Mouse (Mus musculus) cerebellum, adult 2 months (tissue): ENCODE measurements at regions not wholly inside any gene's neighbourhood (a gene's known extent, or its start where the extent isn't known, plus 50 kb on each side); places are given as distances from the start of the nearest gene placed in this dataset.

ENCODE experiments used
- CTCF ChIP-seq: fragments of 200-500 bp; IDR thresholded peaks from 2 replicates; pipeline ENCODE4 v1.5.1; 2011; ENCODE audit warnings: low read depth, mild to moderate bottlenecking, control low read depth, low read length, moderate library complexity, borderline replicate concordance; ENCODE audit not compliant: insufficient read depth
- POLR2A ChIP-seq: fragments of 200-500 bp; IDR thresholded peaks from 2 replicates; pipeline ENCODE4 v1.6.1; 2011; ENCODE audit warnings: low read length, control low read depth, borderline replicate concordance; ENCODE audit not compliant: insufficient read depth

- TF ChIP-seq CTCF (no peak), POLR2A (no peak)
Observed at GRCm38 (mm10) chr16:27044461-27044860, 53.0 kb upstream of the Gmnc start.
